ENCODE assay signal across 8 mouse cellular contexts in genomic region chr15:82341675-82342542, GRCm38 (mm10). TPM values are rescaled to one million over a fixed set of nuclear protein-coding genes. Genes with fewer than 3 reads are reported as not detected.
DNase-seq lines count a peak whose midpoint lies in the region; ATAC-seq lines count a peak whose summit lies in the region.

No protein-coding gene starts in this region.

- H3K9ac ChIP-seq in kidney, embryonic 16.5 days (replicated peaks; ENCODE audit: low read length) = peak overlapping the region; percentile 84
- H3K9ac ChIP-seq in intestine, embryonic 15.5 days = peak overlapping the region; percentile 81
- peak overlapping the region; percentile 65 for H3K9ac ChIP-seq in neural tube, embryonic 13.5 days

- WGBS in kidney, embryonic 16.5 days = 56% methylated on average over 15 of the region's 15 CpGs
- WGBS in intestine, embryonic 15.5 days = 47% methylated on average over 15 of the region's 15 CpGs
- WGBS in neural tube, embryonic 13.5 days = 68% methylated on average over 15 of the region's 15 CpGs

- no peaks in the 10 kb centered on the region for H3K27me3 ChIP-seq in kidney, embryonic 16.5 days (ENCODE audit: insufficient read depth, low read length)
- H3K27me3 ChIP-seq in intestine, embryonic 15.5 days (replicated peaks) = no peaks in the 10 kb centered on the region
- H3K27me3 ChIP-seq in neural tube, embryonic 13.5 days = peaks cover 25% of the 10 kb centered on the region

- peak overlapping the region; percentile 60 for H3K4me2 ChIP-seq in kidney, embryonic 16.5 days (replicated peaks; ENCODE audit: low read depth, low read length)
- peak overlapping the region; percentile 87 for H3K4me2 ChIP-seq in intestine, embryonic 15.5 days (replicated peaks)
- H3K4me2 ChIP-seq in neural tube, embryonic 13.5 days = peak overlapping the region; percentile 54

- H3K4me3 ChIP-seq in kidney, embryonic 16.5 days (ENCODE audit: low read length) = peak overlapping the region; percentile 46
- H3K4me3 ChIP-seq in intestine, embryonic 15.5 days (replicated peaks) = peak overlapping the region; percentile 59
- peak overlapping the region; percentile 34; the same call in 1 of the 2 replicates for H3K4me3 ChIP-seq in neural tube, embryonic 13.5 days

- peaks cover 38% of the 10 kb centered on the region for H3K4me1 ChIP-seq in kidney, embryonic 16.5 days (ENCODE audit: insufficient read depth, low read length)
- H3K4me1 ChIP-seq in intestine, embryonic 15.5 days (replicated peaks) = peaks cover 40% of the 10 kb centered on the region
- peaks cover 36% of the 10 kb centered on the region for H3K4me1 ChIP-seq in neural tube, embryonic 13.5 days (replicated peaks)

- H3K27ac ChIP-seq in kidney, embryonic 16.5 days (ENCODE audit: low read length) = peak overlapping the region; percentile 79
- peak overlapping the region; percentile 90 for H3K27ac ChIP-seq in intestine, embryonic 15.5 days
- H3K27ac ChIP-seq in neural tube, embryonic 13.5 days (replicated peaks) = peak overlapping the region; percentile 28; the same call in 1 of the 2 replicates

- H3K9me3 ChIP-seq in kidney, embryonic 16.5 days (ENCODE audit: low read length) = no peaks in the 10 kb centered on the region
- H3K9me3 ChIP-seq in intestine, embryonic 15.5 days = no peaks in the 10 kb centered on the region
- H3K9me3 ChIP-seq in neural tube, embryonic 13.5 days = no peaks in the 10 kb centered on the region

- ATAC-seq in kidney, embryonic 16.5 days (ENCODE audit: low FRiP score, low TSS enrichment) = no peak
- ATAC-seq in intestine, embryonic 15.5 days = no peak; the same call in 1 of the 2 replicates
- ATAC-seq in neural tube, embryonic 13.5 days (ENCODE audit: low read depth) = no peak
- ATAC-seq in inflammation-experienced regulatory T-cells, adult 6 months = no peak

- H3K36me3 ChIP-seq in kidney, embryonic 16.5 days (ENCODE audit: insufficient read depth, low read length) = no peaks in the 10 kb centered on the region
- H3K36me3 ChIP-seq in intestine, embryonic 15.5 days = no peaks in the 10 kb centered on the region
- no peaks in the 10 kb centered on the region for H3K36me3 ChIP-seq in neural tube, embryonic 13.5 days

- DNase-seq in kidney, postnatal 36 days = no peak
- DNase-seq in c-Kit-positive CD71-positive TER-119-positive erythroid progenitor cells, embryonic 14.5 days (ENCODE audit: low spot score) = peak; percentile 94
- no peak for DNase-seq in adrenal gland, adult 18-20 months (ENCODE audit: low spot score in 2 of 2)
- DNase-seq in right cerebral cortex, adult 2 months (ENCODE audit: low spot score in 2 of 2) = no peak

RNA-seq across cellular contexts. Expression of gene Smdt1, which starts 3.1 kb away (rescaled TPM):
- 319 and 325 TPM in 2 replicates for polyA plus RNA-seq in kidney, embryonic 16.5 days (2015; fragmentation: Nextera tagmentation; extraction: Ambion mirVana)
- 277 and 308 TPM in 2 replicates for polyA plus RNA-seq in intestine, embryonic 15.5 days (2015; fragmentation: Nextera tagmentation; extraction: Ambion mirVana)
- 383 and 401 TPM in 2 replicates for polyA plus RNA-seq in neural tube, embryonic 13.5 days (2015; fragmentation: Nextera tagmentation; extraction: Ambion mirVana)
- total RNA-seq in adrenal gland, adult 18-20 months (2021) = 100 to 1,000 TPM; 173 to 178 TPM
- polyA plus RNA-seq in inflammation-experienced regulatory T-cells, adult 6 months (2017; shearing (Covaris generic)) = 100 to 1,000 TPM; 101 to 149 (median 103) TPM

RNA-seq across cellular contexts. Expression of gene Pheta2, which starts 3.2 kb away (rescaled TPM):
- 10.4 and 12.5 TPM in 2 replicates for polyA plus RNA-seq in kidney, embryonic 16.5 days (2015; fragmentation: Nextera tagmentation; extraction: Ambion mirVana)
- polyA plus RNA-seq in intestine, embryonic 15.5 days (2015; fragmentation: Nextera tagmentation; extraction: Ambion mirVana) = 13.1 and 13.4 TPM in 2 replicates
- 3.0 and 3.7 TPM in 2 replicates for polyA plus RNA-seq in neural tube, embryonic 13.5 days (2015; fragmentation: Nextera tagmentation; extraction: Ambion mirVana)
- total RNA-seq in adrenal gland, adult 18-20 months (2021) = 1 to 10 TPM in 1 of 2 experiments, under 1 TPM in 1; 0.46 to 1.1 TPM
- 1 to 10 TPM; 2.7 to 5.1 (median 4.0) TPM for polyA plus RNA-seq in inflammation-experienced regulatory T-cells, adult 6 months (2017; shearing (Covaris generic))

RNA-seq across cellular contexts. Expression of gene Naga, which starts 3.2 kb away (rescaled TPM):
- 81.9 and 87.4 TPM in 2 replicates for polyA plus RNA-seq in kidney, embryonic 16.5 days (2015; fragmentation: Nextera tagmentation; extraction: Ambion mirVana)
- polyA plus RNA-seq in intestine, embryonic 15.5 days (2015; fragmentation: Nextera tagmentation; extraction: Ambion mirVana) = 144 and 176 TPM in 2 replicates
- 26.5 and 33.4 TPM in 2 replicates for polyA plus RNA-seq in neural tube, embryonic 13.5 days (2015; fragmentation: Nextera tagmentation; extraction: Ambion mirVana)
- total RNA-seq in adrenal gland, adult 18-20 months (2021) = 10 to 100 TPM; 46.1 to 67.0 TPM
- 10 to 100 TPM; 40.7 to 74.7 (median 50.9) TPM for polyA plus RNA-seq in inflammation-experienced regulatory T-cells, adult 6 months (2017; shearing (Covaris generic))

RNA-seq across cellular contexts. Expression of gene Ndufa6, which starts 12.2 kb away (rescaled TPM):
- polyA plus RNA-seq in kidney, embryonic 16.5 days (2015; fragmentation: Nextera tagmentation; extraction: Ambion mirVana) = 415 and 434 TPM in 2 replicates
- 502 and 513 TPM in 2 replicates for polyA plus RNA-seq in intestine, embryonic 15.5 days (2015; fragmentation: Nextera tagmentation; extraction: Ambion mirVana)
- 343 and 383 TPM in 2 replicates for polyA plus RNA-seq in neural tube, embryonic 13.5 days (2015; fragmentation: Nextera tagmentation; extraction: Ambion mirVana)
- total RNA-seq in adrenal gland, adult 18-20 months (2021) = 100 to 1,000 TPM; 512 to 543 TPM
- 100 to 1,000 TPM; 393 to 568 (median 531) TPM for polyA plus RNA-seq in inflammation-experienced regulatory T-cells, adult 6 months (2017; shearing (Covaris generic))

RNA-seq across cellular contexts. Expression of gene Cyp2d22, which starts 38.2 kb away (rescaled TPM):
- polyA plus RNA-seq in kidney, embryonic 16.5 days (2015; fragmentation: Nextera tagmentation; extraction: Ambion mirVana) = 18.2 and 21.1 TPM in 2 replicates
- 9.0 and 11.2 TPM in 2 replicates for polyA plus RNA-seq in intestine, embryonic 15.5 days (2015; fragmentation: Nextera tagmentation; extraction: Ambion mirVana)
- 1.5 and 3.5 TPM in 2 replicates for polyA plus RNA-seq in neural tube, embryonic 13.5 days (2015; fragmentation: Nextera tagmentation; extraction: Ambion mirVana)
- total RNA-seq in adrenal gland, adult 18-20 months (2021) = 10 to 100 TPM; 47.7 to 48.8 TPM
- 1 to 10 TPM in 2 of 3 experiments, not detected in 1; 2.6 to 3.5 TPM for polyA plus RNA-seq in inflammation-experienced regulatory T-cells, adult 6 months (2017; shearing (Covaris generic))

Comparison
In these comparisons a context has a peak if more than half of its experiments do, and no peak if none do; other contexts are left out.
1. H3K27ac ChIP-seq: peak in every context shown above with its lines; median percentile 90 in intestine, embryonic 15.5 days; 79 in kidney, embryonic 16.5 days; 28 in neural tube, embryonic 13.5 days.